Mouse (Mus musculus) heart, embryonic 12.5 days (tissue): ENCODE results near the gene Prg2. TPM values are rescaled to one million over a fixed set of nuclear protein-coding genes. Genes with fewer than 3 reads are reported as not detected.
A peak's percentile ranks its signal among the peaks of the same experiment; 100 is the strongest.

Source experiments
- ATAC-seq: fragments of 200-750 bp; cut with Nextera tagmentation; 2 replicates; pipeline ENCODE4 v1.8.0; 2017; ENCODE audit warnings: moderate TSS enrichment, moderate library complexity; ENCODE audit not compliant: insufficient number of reproducible peaks, low FRiP score
- H3K27ac ChIP-seq: fragments of 300-500 bp; sonication (generic); 2 replicates; pipeline ENCODE4 v1.5.1; 2016; ENCODE audit warnings: mild to moderate bottlenecking, moderate library complexity; ENCODE audit not compliant: poor library complexity, severe bottlenecking
- H3K27me3 ChIP-seq: fragments of 300-500 bp; sonication (generic); replicated peaks from 2 replicates; pipeline ENCODE4 v1.6.1; 2016; ENCODE audit warnings: mild to moderate bottlenecking, moderate library complexity
- H3K36me3 ChIP-seq: fragments of 300-500 bp; sonication (generic); 2 replicates; pipeline ENCODE4 v1.6.1; 2016; ENCODE audit warnings: mild to moderate bottlenecking, moderate library complexity
- H3K4me1 ChIP-seq: fragments of 300-500 bp; sonication (generic); replicated peaks from 2 replicates; pipeline ENCODE4 v1.6.1; 2016; ENCODE audit warnings: mild to moderate bottlenecking
- H3K4me2 ChIP-seq: fragments of 300-500 bp; sonication (generic); 2 replicates; pipeline ENCODE4 v1.6.1; 2016; ENCODE audit warnings: mild to moderate bottlenecking, moderate library complexity
- H3K4me3 ChIP-seq: fragments of 300-500 bp; sonication (generic); 2 replicates; pipeline ENCODE4 v1.5.1; 2016; ENCODE audit warnings: mild to moderate bottlenecking
- H3K9ac ChIP-seq: fragments of 300-500 bp; sonication (generic); 2 replicates; pipeline ENCODE4 v1.6.1; 2016; ENCODE audit warnings: mild to moderate bottlenecking, moderate library complexity
- H3K9me3 ChIP-seq: fragments of 300-500 bp; sonication (generic); replicated peaks from 2 replicates; pipeline ENCODE4 v1.6.1; 2016; ENCODE audit warnings: mild to moderate bottlenecking, moderate library complexity
- WGBS: fragments of 180-500 bp; shearing (Covaris S2); methylation state at CpG from one replicate; pipeline ENCODE4 v1.1.7; 2016; 5-methylcytosine and 5-hydroxymethylcytosine counted together
- polyA plus RNA-seq: library from polyadenylated mRNA; unstranded; fragments of >200 nt; fragmentation: Nextera tagmentation; extraction: Ambion mirVana; gene quantifications from 2 replicates; pipeline ENCODE4 v1.2.1, GENCODE M21; 2016

The Prg2 gene
- polyA plus RNA-seq, 1 experiment from 2014 or later, result 3.1 TPM

DNA sequence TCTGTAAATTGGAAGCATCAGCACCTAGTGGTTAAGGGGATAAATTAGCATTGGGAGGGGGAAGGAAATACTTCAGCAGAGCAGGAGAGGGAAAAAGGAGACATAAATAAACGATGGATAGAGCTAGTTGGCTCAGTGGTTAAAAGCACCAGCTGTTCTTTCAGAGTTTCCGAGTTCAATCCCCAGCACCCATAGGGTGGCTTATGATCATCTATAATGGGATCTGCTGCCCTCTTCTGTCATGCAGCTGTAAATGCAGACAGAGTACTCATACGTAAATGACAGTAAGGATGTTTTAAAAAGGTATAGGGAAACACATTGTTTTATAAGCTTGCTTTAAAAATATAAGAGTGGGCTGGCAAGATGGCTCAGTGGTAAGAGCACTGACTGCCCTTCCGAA lies 27.5 kb downstream of the Prg2 start:
- Histone ChIP-seq H3K36me3 (no peaks in the 10 kb centered on the region), H3K27ac (no peak overlapping the region), H3K27me3 (no peaks in the 10 kb centered on the region), H3K4me2 (no peak overlapping the region), H3K4me1 (peaks cover 52% of the 10 kb centered on the region), H3K9me3 (no peaks in the 10 kb centered on the region), H3K9ac (no peak overlapping the region), H3K4me3 (no peak overlapping the region)
- 33% methylated on average over 4 of the region's 4 CpGs for WGBS
- no peak for ATAC-seq

DNA sequence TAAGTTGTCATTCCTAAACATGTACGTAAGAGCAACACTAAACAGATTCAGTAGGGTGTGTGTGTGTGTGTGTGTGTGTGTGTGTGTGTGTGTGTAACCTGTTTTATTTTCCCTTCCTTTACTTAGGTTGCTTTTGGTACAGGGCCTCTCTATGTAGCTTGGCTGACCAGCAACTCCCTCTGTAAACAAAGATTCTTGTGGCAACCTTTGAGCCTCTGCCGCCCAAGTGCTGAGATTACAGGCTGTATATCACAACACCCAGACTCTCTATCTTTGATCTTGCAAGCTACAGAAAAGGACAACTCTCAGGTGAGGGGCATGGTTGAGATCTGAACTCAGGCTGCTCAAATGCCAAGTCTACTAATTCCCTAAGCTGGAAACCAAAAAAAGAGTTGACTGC lies 29.0 kb downstream of the Prg2 start:
- no peak for ATAC-seq
- WGBS, result 73% methylated on average over 2 of the region's 2 CpGs
- H3K36me3 ChIP-seq, result no peaks in the 10 kb centered on the region
- peaks cover 47% of the 10 kb centered on the region for H3K4me1 ChIP-seq
- no peak overlapping the region for H3K4me3 ChIP-seq
- H3K27me3 ChIP-seq, result no peaks in the 10 kb centered on the region
- no peak overlapping the region for H3K4me2 ChIP-seq
- H3K9me3 ChIP-seq, result no peaks in the 10 kb centered on the region
- H3K27ac ChIP-seq, result no peak overlapping the region
- H3K9ac ChIP-seq, result no peak overlapping the region

DNA sequence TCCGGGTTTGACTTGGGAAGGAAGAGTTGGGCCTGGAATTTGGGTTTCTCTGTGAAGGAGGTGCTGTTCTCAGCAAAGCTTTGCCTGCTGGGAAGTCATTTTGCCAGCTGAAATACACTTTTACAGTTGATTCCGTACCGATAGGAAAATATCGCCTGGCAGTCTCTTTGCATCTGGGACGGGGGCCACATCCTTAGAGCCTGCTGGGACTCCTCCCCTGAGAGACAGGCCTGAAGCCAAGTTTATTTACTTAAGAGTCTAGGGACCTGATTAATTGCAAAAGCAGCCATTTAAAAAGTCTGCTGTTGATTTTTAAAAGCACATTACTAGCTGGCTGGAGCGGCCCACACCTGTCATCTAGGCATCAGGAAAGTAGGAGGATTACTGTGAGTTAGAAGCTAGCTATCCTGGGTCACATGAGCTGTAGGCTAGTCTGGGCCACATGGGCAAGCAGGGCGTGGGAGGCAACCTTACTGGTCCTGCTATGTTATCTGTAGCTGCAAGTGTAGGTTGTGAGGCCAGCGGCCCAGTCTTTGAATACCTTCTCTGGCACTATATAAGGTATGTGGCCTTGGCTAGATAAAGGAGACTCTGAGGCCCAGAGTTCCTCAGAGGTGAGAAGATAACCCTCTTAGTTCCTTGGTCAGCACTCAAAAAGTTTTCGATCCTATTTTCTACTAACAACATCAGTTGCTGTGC lies 31.8 kb downstream of the Prg2 start:
- Histone ChIP-seq H3K4me3 (no peak overlapping the region), H3K9me3 (no peaks in the 10 kb centered on the region), H3K4me2 (peak overlapping the region; percentile 3; the same call in 1 of the 2 replicates), H3K4me1 (peaks cover 53% of the 10 kb centered on the region), H3K27ac (peak overlapping the region; percentile 30), H3K36me3 (no peaks in the 10 kb centered on the region), H3K27me3 (no peaks in the 10 kb centered on the region), H3K9ac (no peak overlapping the region)
- 29% methylated on average over 9 of the region's 9 CpGs for WGBS
- ATAC-seq, result peak; percentile 88

DNA sequence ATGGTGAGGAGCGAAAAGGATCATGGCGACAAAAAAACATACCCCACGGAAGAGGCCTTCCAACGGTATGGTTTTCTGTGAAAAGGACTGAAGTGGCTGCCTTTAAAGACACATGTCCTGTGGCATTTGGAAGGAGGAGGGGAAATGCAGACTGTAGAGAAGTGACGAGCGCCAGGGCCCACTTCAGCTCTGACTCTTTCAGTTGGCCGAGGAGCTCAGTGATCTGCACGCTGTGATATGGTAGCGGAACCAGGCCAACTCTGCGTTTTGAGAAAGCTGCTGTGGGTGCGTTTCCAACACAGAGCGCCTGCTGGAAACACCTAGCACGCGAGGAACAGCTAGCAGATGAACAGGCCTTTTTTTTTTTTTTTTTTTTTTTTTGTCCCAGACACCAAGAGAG lies 32.4 kb downstream of the Prg2 start:
- peak overlapping the region; percentile 3; the same call in 1 of the 2 replicates for H3K4me2 ChIP-seq
- H3K9me3 ChIP-seq, result no peaks in the 10 kb centered on the region
- peak overlapping the region; percentile 29 for H3K27ac ChIP-seq
- no peak overlapping the region for H3K9ac ChIP-seq
- H3K4me1 ChIP-seq, result peaks cover 48% of the 10 kb centered on the region
- H3K27me3 ChIP-seq, result no peaks in the 10 kb centered on the region
- no peak overlapping the region for H3K4me3 ChIP-seq
- H3K36me3 ChIP-seq, result no peaks in the 10 kb centered on the region
- WGBS, result 51% methylated on average over 14 of the region's 14 CpGs
- peak; percentile 60 for ATAC-seq

DNA sequence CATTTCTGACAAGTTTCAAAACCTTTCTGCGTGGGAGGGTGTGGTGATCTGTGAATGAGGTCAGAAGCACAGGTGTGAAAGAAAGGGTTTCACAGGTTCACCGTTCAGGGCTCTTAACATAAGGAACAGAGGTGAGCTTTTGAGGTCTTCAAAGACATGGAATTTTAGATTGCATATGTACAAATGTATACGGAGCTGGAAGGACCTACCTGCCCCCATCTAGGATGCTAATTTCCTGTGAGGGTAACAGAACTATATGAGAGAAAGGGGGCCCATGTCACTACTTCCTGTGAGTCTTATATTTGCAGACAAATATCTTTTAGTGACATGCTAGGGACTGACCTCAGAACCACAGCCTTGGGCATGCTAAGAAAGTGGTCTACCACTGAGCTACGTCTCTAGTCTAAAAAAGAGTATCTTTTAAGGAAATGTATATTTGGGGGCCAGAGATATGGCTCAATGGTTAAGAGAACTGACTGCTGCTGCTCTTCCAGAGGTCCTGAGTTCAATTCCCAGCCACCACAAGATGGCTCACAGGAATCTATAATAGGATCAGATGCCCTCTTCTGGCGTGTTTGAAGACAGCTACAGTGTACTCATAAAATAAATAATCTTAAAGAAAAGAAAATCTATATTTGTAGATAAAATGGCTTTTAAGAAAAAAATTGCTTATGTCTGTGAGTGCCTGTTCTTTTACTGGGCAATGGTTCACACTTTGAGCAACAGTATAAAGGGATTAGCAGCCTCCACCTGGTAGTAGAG lies 33.7 kb downstream of the Prg2 start:
- no peaks in the 10 kb centered on the region for H3K9me3 ChIP-seq
- H3K27me3 ChIP-seq, result no peaks in the 10 kb centered on the region
- no peak overlapping the region for H3K9ac ChIP-seq
- WGBS, result 81% methylated on average over 5 of the region's 5 CpGs
- H3K27ac ChIP-seq, result no peak overlapping the region
- ATAC-seq, result no peak
- no peak overlapping the region for H3K4me2 ChIP-seq
- no peak overlapping the region for H3K4me3 ChIP-seq
- no peaks in the 10 kb centered on the region for H3K36me3 ChIP-seq
- H3K4me1 ChIP-seq, result peaks cover 48% of the 10 kb centered on the region

DNA sequence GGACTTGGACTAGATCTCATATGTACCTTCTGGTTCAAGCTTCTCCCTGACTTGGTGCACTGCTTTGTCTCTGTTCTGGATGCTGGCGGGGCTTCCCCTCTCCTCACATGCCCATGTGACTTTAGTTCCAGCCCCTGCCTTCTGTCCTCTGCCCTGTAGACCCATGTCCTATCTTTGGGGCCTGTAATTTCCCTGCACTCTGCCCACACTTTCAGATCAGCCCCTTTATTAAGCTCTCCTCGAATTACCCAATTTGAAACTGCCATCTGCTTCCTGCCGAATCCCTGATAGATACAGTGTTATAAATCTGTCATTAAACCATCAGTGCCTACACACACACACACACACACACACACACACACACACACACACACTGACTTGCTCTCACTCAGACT lies 34.3 kb downstream of the Prg2 start:
- H3K27ac ChIP-seq, result no peak overlapping the region
- no peaks in the 10 kb centered on the region for H3K27me3 ChIP-seq
- WGBS, result 45% methylated on average over 3 of the region's 3 CpGs
- H3K4me1 ChIP-seq, result peaks cover 45% of the 10 kb centered on the region
- H3K9ac ChIP-seq, result no peak overlapping the region
- no peaks in the 10 kb centered on the region for H3K9me3 ChIP-seq
- no peaks in the 10 kb centered on the region for H3K36me3 ChIP-seq
- ATAC-seq, result no peak
- no peak overlapping the region for H3K4me3 ChIP-seq
- H3K4me2 ChIP-seq, result no peak overlapping the region

DNA sequence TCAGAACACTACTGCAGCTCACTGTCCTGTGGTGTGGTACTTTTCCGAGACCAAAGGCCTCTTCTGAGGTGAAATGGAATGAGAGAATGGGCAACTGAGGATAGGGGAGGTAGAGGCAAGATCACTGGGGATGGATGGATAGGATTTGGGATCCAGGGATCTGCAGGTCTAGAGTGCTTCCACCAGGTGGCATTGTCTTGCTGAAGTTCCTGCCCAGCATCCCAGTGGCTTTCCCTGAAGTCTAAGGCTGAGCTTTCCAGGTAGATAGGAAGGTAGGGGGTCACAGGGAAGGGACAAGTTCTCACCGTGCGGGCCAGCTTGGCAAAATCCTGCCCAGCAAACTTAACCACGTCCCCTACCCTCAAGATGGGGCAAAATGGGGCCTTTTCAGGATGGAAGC lies 41.8 kb downstream of the Prg2 start:
- Histone ChIP-seq H3K4me1 (no peaks in the 10 kb centered on the region), H3K9ac (no peak overlapping the region), H3K9me3 (no peaks in the 10 kb centered on the region), H3K36me3 (no peaks in the 10 kb centered on the region), H3K27me3 (peaks cover 18% of the 10 kb centered on the region), H3K4me3 (no peak overlapping the region), H3K4me2 (no peak overlapping the region), H3K27ac (no peak overlapping the region)
- WGBS, result 20% methylated on average over 4 of the region's 4 CpGs
- no peak for ATAC-seq

DNA sequence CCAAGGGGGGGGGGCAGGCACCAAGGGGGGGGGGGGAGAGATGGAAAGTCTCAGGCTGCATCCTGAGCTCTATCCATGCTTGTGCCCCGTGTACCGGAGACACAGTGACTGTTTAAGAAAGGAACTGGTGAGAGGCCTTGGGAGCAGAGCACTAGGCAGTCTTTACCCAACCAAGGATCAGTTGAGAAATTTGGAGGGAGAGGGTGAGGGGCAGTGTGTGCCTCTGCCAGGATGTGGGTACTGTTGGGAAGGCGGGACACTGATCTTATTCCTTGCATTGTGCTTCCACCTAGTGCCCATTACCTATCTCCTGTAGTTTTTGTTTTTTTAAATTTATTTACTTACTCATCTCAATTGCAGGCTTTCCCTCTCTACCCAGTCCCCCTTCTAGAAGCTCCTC lies 45.9 kb downstream of the Prg2 start:
- WGBS, result 73% methylated on average over 3 of the region's 3 CpGs
- no peaks in the 10 kb centered on the region for H3K9me3 ChIP-seq
- no peak overlapping the region for H3K27ac ChIP-seq
- peaks cover 18% of the 10 kb centered on the region for H3K27me3 ChIP-seq
- no peak overlapping the region for H3K9ac ChIP-seq
- H3K4me3 ChIP-seq, result no peak overlapping the region
- H3K4me2 ChIP-seq, result no peak overlapping the region
- no peaks in the 10 kb centered on the region for H3K36me3 ChIP-seq
- ATAC-seq, result no peak
- no peaks in the 10 kb centered on the region for H3K4me1 ChIP-seq

DNA sequence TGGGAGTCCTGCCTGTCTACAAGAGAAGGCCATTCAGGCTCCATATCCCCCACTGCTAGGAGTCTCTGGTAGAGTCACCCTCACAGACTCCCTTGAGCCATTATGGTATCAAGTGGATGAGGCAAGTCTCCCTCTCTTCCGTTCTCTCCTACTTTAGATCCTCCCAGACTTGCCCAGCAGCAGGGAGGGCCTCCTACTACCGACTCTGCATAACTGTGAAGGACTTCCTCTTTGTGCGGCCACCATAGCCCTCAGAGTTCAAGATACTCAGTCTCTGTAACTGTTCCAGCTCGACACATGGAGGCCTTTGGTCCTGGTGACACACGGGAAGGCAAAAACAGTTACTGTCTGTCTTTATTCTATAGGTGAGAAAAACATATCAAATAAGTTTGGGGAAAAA lies 47.0 kb downstream of the Prg2 start:
- no peak overlapping the region for H3K27ac ChIP-seq
- no peak for ATAC-seq

DNA sequence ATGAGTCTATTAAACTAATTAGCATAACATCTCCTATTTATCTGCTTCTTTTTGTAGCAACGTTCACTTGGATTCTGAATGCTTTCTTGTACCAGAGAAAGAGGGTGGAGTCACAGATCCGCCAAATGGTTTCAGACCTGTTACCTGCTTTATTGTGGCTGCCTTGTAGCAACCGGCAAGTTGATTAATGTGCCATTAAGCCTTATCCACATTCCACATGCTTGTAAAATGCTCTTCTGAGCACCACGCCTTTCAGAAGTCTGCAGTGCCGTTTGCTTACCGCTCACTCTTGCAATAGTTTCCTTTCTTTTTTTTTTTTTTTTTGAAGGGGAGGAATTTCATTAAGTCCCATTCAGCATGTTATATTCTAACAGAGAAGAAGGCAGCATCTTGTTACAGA lies 49.6 kb downstream of the Prg2 start:
- no peak overlapping the region for H3K4me3 ChIP-seq
- H3K9me3 ChIP-seq, result no peaks in the 10 kb centered on the region
- no peaks in the 10 kb centered on the region for H3K27me3 ChIP-seq
- no peaks in the 10 kb centered on the region for H3K4me1 ChIP-seq
- no peak overlapping the region for H3K9ac ChIP-seq
- H3K36me3 ChIP-seq, result no peaks in the 10 kb centered on the region
- H3K4me2 ChIP-seq, result no peak overlapping the region
- H3K27ac ChIP-seq, result no peak overlapping the region
- ATAC-seq, result no peak
- 69% methylated on average over 6 of the region's 6 CpGs for WGBS

More for the DNA sequence above, 47.0 kb downstream of the Prg2 start:
- H3K4me1 ChIP-seq, result no peaks in the 10 kb centered on the region
- no peaks in the 10 kb centered on the region for H3K36me3 ChIP-seq
- H3K27me3 ChIP-seq, result peaks cover 14% of the 10 kb centered on the region
- no peak overlapping the region for H3K4me3 ChIP-seq
- 56% methylated on average over 5 of the region's 5 CpGs for WGBS
- no peak overlapping the region for H3K9ac ChIP-seq
- no peaks in the 10 kb centered on the region for H3K9me3 ChIP-seq
- H3K4me2 ChIP-seq, result no peak overlapping the region

DNA sequence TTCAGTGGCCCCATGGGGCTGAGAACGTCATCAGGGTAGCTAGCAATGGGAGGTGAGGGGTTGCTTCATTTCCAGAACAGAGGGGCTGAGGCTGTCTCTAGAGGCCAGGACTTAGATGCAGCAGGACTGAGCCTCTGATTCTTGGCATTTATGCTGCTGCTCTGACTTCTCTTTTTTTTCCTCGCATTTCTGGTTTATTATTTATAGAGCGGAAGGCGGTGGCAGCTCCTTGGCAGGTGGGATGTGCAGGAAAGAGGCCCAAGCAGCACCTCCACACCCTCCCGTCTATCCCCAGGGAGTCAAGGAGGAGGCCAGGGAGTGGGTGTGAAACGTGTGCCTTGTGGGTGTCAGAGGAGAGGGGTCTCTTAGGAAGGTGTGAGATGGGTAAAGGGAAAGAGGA lies 50.7 kb downstream of the Prg2 start:
- 52% methylated on average over 6 of the region's 6 CpGs for WGBS
- Histone ChIP-seq H3K27ac (no peak overlapping the region), H3K9ac (no peak overlapping the region), H3K9me3 (no peaks in the 10 kb centered on the region), H3K27me3 (no peaks in the 10 kb centered on the region), H3K36me3 (no peaks in the 10 kb centered on the region), H3K4me2 (no peak overlapping the region), H3K4me1 (no peaks in the 10 kb centered on the region), H3K4me3 (no peak overlapping the region)
- no peak for ATAC-seq
